Mouse (Mus musculus) MEL (cell line): ENCODE measurements around the gene Cse1l.

Experiments used
- CTCF ChIP-seq, 3 experiments: IDR thresholded peaks in 2 of 3; conservative IDR thresholded peaks in 1 of 3; 2 replicates each; pipeline ENCODE4 v1.5.1; 2011 to 2012; ENCODE audit warnings: low read length in 3 of 3, low read depth in 2 of 3, mild to moderate bottlenecking in 2 of 3, improper control_type of control experiment in 1 of 3, inconsistent platforms in 1 of 3, mixed read lengths in 1 of 3, moderate library complexity in 1 of 3; ENCODE audit not compliant: control insufficient read depth in 1 of 3, insufficient read depth in 1 of 3, poor library complexity in 1 of 3, severe bottlenecking in 1 of 3
- E2F4 ChIP-seq: IDR thresholded peaks from 2 replicates; pipeline ENCODE4 v1.6.1; 2011; ENCODE audit warnings: low read depth, low read length, improper control_type of control experiment, borderline replicate concordance

DNA sequence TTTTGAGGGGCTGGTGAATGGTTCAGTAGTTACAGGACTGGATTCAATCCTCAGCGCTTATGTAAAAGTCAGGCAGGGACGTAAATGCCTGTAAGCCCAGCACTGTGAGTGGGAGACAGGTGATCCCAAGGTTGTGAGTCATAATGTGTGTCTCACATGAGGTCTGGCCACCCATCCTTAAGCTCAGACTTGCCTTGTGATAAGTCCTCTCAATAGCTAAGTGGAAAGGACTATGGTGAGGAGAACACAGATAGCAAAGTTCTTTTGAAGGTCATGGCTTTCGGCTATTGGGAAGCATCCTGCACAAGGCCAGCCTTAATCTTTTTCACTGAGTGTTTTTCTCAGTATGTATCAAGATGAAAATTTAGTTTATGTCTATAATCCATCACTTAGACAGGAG is 3.9 kb downstream of the Cse1l start:
- TF ChIP-seq E2F4 (no peak), CTCF (IDR thresholded peaks at IDR 0.05 in 2 of 3, conservative IDR thresholded peaks at IDR 0.05 in 1 of 3; ENCODE audit: control insufficient read depth in 1 of 3, insufficient read depth in 1 of 3, low read depth in 2 of 3, low read length in 3 of 3, poor library complexity in 1 of 3, severe bottlenecking in 1 of 3) (no peak)
